Mouse (Mus musculus): Measurements from ENCODE around the gene Pigm.

Pigm gene

GRCm38 (mm10) chr1:172415061-172415460 lies 38.7 kb downstream of the Pigm start:
- no peak for DNase-seq

GRCm38 (mm10) chr1:172418173-172418572 lies 41.8 kb downstream of the Pigm start:
- DNase-seq, result no peak

- no peak for DNase-seq
Measured at GRCm38 (mm10) chr1:172418642-172419041, 42.3 kb downstream of the Pigm start.

DNA sequence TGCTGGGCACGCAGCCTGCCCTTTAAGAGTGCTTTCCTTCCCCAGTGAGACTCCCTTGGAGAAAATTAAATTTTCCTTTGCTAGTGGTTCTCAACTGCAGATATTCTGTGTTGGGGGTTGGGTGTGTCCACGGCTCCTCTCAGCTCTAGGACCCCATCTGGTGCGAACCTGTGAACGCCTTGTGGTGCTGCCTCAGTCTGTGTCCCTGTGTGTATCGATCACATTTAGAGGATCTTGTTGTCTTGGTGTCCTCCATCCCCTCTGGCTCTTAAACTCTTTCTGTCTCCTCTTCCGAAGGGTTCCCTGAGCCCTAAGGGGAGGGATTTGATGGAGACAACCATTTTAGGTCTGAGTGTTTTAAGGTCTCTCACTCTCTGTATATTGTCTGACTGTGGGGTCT lies 43.8 kb downstream of the Pigm start:
- no peak for DNase-seq

- no peak for DNase-seq
Measured at GRCm38 (mm10) chr1:172423393-172423792, 47.0 kb downstream of the Pigm start.

DNA sequence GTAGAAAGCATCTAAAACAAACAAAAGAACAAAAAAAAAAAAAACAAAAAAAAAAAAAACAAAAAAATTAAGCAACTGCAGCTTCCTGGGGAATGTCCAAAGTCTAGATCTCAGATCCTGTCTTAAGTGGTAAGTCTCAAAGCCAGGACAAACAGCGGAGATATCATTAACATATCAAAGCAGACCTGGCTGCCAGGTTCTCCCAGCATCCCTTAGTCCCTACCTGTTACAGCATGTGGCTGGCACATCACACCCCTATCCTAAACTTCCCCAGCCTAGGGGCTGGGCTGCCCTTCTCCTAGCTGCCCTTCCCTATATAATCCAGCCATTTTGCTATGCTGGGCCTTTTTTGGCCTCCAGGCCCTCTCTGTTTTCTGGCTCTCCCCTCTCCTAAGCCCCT lies 50.1 kb downstream of the Pigm start:
- no peak for DNase-seq

- no peak for DNase-seq
Measured at GRCm38 (mm10) chr1:172427841-172428240, 51.5 kb downstream of the Pigm start.

- no peak for DNase-seq
Measured at GRCm38 (mm10) chr1:172428614-172429013, 52.3 kb downstream of the Pigm start.

GRCm38 (mm10) chr1:172430731-172431220 lies 54.4 kb downstream of the Pigm start:
- DNase-seq, result no peak

- DNase-seq, result peak; percentile 45
Measured at GRCm38 (mm10) chr1:172431836-172432586, 55.7 kb downstream of the Pigm start.

DNA sequence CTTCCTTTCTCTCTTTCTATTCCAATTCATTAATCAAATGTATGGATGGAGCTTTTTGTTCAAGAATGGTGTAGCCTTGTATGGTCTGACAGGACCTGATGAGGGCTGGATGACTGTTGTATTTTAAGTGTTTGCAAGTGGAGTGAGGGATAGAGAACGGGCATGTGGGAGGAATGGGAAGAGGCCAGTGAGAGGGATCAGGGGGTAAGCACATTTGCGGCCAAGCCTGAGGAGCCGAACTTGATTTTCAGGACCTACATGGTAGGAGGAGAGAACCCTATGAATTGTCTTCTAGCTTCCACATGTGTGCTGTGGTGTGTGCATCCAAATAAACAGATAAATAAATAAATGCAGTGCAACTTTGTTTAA lies 56.2 kb downstream of the Pigm start:
- no peak for DNase-seq

DNA sequence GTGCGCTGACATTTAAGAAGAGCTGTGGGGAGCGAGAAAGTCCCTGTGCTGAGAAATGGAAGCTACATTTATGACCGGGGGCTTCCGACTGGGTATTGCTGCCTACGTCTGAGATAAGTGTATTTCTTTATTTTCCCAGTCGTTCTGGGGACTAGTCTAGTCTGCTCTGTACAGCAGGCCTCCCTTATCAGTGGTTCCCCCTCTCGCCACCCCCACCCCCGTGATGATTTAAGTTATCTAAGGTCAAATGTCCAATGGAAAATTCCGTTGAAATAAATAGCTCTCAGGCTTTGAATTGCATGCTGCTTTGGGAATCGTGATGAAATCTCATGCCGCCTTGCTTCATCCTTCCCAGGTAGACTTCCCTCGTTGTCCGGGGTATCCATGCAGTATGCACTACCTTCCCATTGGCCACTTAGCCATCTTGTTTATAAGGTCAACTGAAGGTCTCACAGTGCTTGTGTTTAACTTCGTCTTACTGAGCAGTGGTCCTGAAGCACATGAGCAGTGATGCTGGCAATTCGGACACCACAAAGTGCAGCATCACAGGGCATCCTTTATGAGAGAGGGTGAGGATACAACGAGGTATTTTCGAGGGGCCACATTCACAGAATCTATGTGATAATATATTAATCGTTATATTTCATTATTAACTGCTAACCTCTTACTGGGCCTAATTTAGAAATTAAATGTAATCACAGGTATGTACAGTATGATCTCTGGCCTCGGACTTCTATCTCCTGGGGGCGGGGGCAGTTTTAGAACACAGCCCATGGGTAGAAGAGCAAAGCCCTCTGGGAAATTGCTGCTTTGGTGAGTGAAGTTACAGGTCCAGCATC lies 56.9 kb downstream of the Pigm start:
- DNase-seq, result no peak
